Mouse (Mus musculus) hindbrain, embryonic 16.5 days (tissue): ENCODE measurements at regions not wholly inside any gene's neighbourhood (a gene's known extent, or its start where the extent isn't known, plus 50 kb on each side); places are given as distances from the start of the nearest gene placed in this dataset.

Source experiments
- ATAC-seq: fragments of 200-750 bp; cut with Nextera tagmentation; 2 replicates; pipeline ENCODE4 v1.8.0; 2017; ENCODE audit warnings: moderate TSS enrichment, moderate library complexity
- H3K27ac ChIP-seq: fragments of 300-500 bp; sonication (generic); 2 replicates; pipeline ENCODE4 v1.5.1; 2014; ENCODE audit warnings: low read depth, mild to moderate bottlenecking, control low read depth, low read length, moderate library complexity
- H3K27me3 ChIP-seq: fragments of 300-500 bp; sonication (generic); replicated peaks from 2 replicates; pipeline ENCODE4 v1.6.1; 2014; ENCODE audit warnings: low read length; ENCODE audit not compliant: control insufficient read depth, insufficient read depth
- H3K36me3 ChIP-seq: fragments of 300-500 bp; sonication (generic); 2 replicates; pipeline ENCODE4 v1.6.1; 2014; ENCODE audit warnings: mild to moderate bottlenecking, low read length, moderate library complexity, mixed read lengths; ENCODE audit not compliant: control insufficient read depth, insufficient read depth
- H3K4me1 ChIP-seq: fragments of 300-500 bp; sonication (generic); 2 replicates; pipeline ENCODE4 v1.6.1; 2014; ENCODE audit warnings: low read depth, low read length; ENCODE audit not compliant: control insufficient read depth, insufficient read depth
- H3K4me2 ChIP-seq: fragments of 300-500 bp; sonication (generic); 2 replicates; pipeline ENCODE4 v1.6.1; 2014; ENCODE audit warnings: mild to moderate bottlenecking, low read length, control low read depth, moderate library complexity
- H3K4me3 ChIP-seq: fragments of 300-500 bp; sonication (generic); 2 replicates; pipeline ENCODE4 v1.5.1; 2014; ENCODE audit warnings: mild to moderate bottlenecking, low read length, control low read depth, moderate library complexity
- H3K9ac ChIP-seq: fragments of 300-500 bp; sonication (generic); 2 replicates; pipeline ENCODE4 v1.6.1; 2014; ENCODE audit warnings: low read depth, mild to moderate bottlenecking, control low read depth, low read length, moderate library complexity
- H3K9me3 ChIP-seq: fragments of 300-500 bp; sonication (generic); 2 replicates; pipeline ENCODE4 v1.6.1; 2014; ENCODE audit warnings: mild to moderate bottlenecking, low read length, moderate library complexity; ENCODE audit not compliant: control insufficient read depth
- WGBS: fragments of 180-500 bp; shearing (Covaris S2); extraction: QIAGEN DNeasy Blood & Tissue Kit; methylation state at CpG from one replicate; pipeline ENCODE4 v1.1.7; 2014; 5-methylcytosine and 5-hydroxymethylcytosine counted together

- Histone ChIP-seq H3K27me3 (no peaks in the 10 kb centered on the region), H3K9me3 (no peaks in the 10 kb centered on the region), H3K36me3 (no peaks in the 10 kb centered on the region), H3K4me2 (no peak overlapping the region), H3K4me1 (no peaks in the 10 kb centered on the region), H3K9ac (no peak overlapping the region), H3K4me3 (no peak overlapping the region), H3K27ac (no peak overlapping the region)
- 90% methylated on average over 8 of the region's 8 CpGs for WGBS
- ATAC-seq, result no peak
These were observed 282.4 kb downstream of the Kcnrg start for GRCm38 (mm10) chr14:61889626-61890025.

- no peak overlapping the region for H3K4me2 ChIP-seq
- no peaks in the 10 kb centered on the region for H3K36me3 ChIP-seq
- H3K9ac ChIP-seq, result no peak overlapping the region
- 78% methylated on average over 3 of the region's 3 CpGs for WGBS
- no peaks in the 10 kb centered on the region for H3K9me3 ChIP-seq
- ATAC-seq, result no peak
- H3K4me3 ChIP-seq, result no peak overlapping the region
- no peaks in the 10 kb centered on the region for H3K4me1 ChIP-seq
- H3K27ac ChIP-seq, result no peak overlapping the region
- no peaks in the 10 kb centered on the region for H3K27me3 ChIP-seq
These were observed 286.5 kb downstream of the Kcnrg start for GRCm38 (mm10) chr14:61893786-61894185.

- no peak for ATAC-seq
- Histone ChIP-seq H3K9me3 (no peaks in the 10 kb centered on the region), H3K27me3 (no peaks in the 10 kb centered on the region), H3K27ac (no peak overlapping the region), H3K4me2 (no peak overlapping the region), H3K9ac (no peak overlapping the region), H3K36me3 (no peaks in the 10 kb centered on the region), H3K4me1 (no peaks in the 10 kb centered on the region), H3K4me3 (no peak overlapping the region)
- 95% methylated on average over 5 of the region's 5 CpGs for WGBS
These were observed 289.6 kb downstream of the Kcnrg start for GRCm38 (mm10) chr14:61896879-61897278.

- no peak overlapping the region for H3K27ac ChIP-seq
- no peaks in the 10 kb centered on the region for H3K9me3 ChIP-seq
- H3K36me3 ChIP-seq, result no peaks in the 10 kb centered on the region
- no peaks in the 10 kb centered on the region for H3K27me3 ChIP-seq
- no peak overlapping the region for H3K9ac ChIP-seq
- ATAC-seq, result no peak
- H3K4me2 ChIP-seq, result no peak overlapping the region
- H3K4me1 ChIP-seq, result no peaks in the 10 kb centered on the region
- no peak overlapping the region for H3K4me3 ChIP-seq
- 91% methylated on average over 10 of the region's 10 CpGs for WGBS
These were observed 291.4 kb downstream of the Kcnrg start for GRCm38 (mm10) chr14:61898664-61899063.

- H3K9ac ChIP-seq, result no peak overlapping the region
- H3K4me2 ChIP-seq, result no peak overlapping the region
- no peaks in the 10 kb centered on the region for H3K4me1 ChIP-seq
- ATAC-seq, result no peak
- no peaks in the 10 kb centered on the region for H3K27me3 ChIP-seq
- no peaks in the 10 kb centered on the region for H3K9me3 ChIP-seq
- H3K27ac ChIP-seq, result no peak overlapping the region
- H3K36me3 ChIP-seq, result no peaks in the 10 kb centered on the region
- 74% methylated on average over 4 of the region's 4 CpGs for WGBS
- H3K4me3 ChIP-seq, result no peak overlapping the region
These were observed 297.3 kb downstream of the Kcnrg start for GRCm38 (mm10) chr14:61904426-61905124.

- no peaks in the 10 kb centered on the region for H3K36me3 ChIP-seq
- H3K4me3 ChIP-seq, result no peak overlapping the region
- ATAC-seq, result no peak
- H3K9ac ChIP-seq, result no peak overlapping the region
- H3K27ac ChIP-seq, result no peak overlapping the region
- no peaks in the 10 kb centered on the region for H3K4me1 ChIP-seq
- peaks cover 3% of the 10 kb centered on the region; the same call in 1 of the 2 replicates for H3K9me3 ChIP-seq
- H3K4me2 ChIP-seq, result no peak overlapping the region
- no peaks in the 10 kb centered on the region for H3K27me3 ChIP-seq
These were observed 310.9 kb downstream of the Kcnrg start for GRCm38 (mm10) chr14:61918113-61918512.

- 84% methylated on average over 8 of the region's 8 CpGs for WGBS
- Histone ChIP-seq H3K27ac (no peak overlapping the region), H3K9ac (no peak overlapping the region), H3K9me3 (no peaks in the 10 kb centered on the region), H3K4me3 (no peak overlapping the region), H3K27me3 (no peaks in the 10 kb centered on the region), H3K4me1 (no peaks in the 10 kb centered on the region), H3K4me2 (no peak overlapping the region), H3K36me3 (no peaks in the 10 kb centered on the region)
- no peak for ATAC-seq
These were observed 324.6 kb downstream of the Kcnrg start for GRCm38 (mm10) chr14:61931811-61932210.

GRCm38 (mm10) chr14:61941682-61942081 lies 334.4 kb downstream of the Kcnrg start:
- Histone ChIP-seq H3K9ac (no peak overlapping the region), H3K4me3 (no peak overlapping the region), H3K36me3 (no peaks in the 10 kb centered on the region), H3K4me1 (peaks cover 3% of the 10 kb centered on the region; the same call in 1 of the 2 replicates), H3K9me3 (no peaks in the 10 kb centered on the region), H3K4me2 (no peak overlapping the region), H3K27ac (no peak overlapping the region), H3K27me3 (no peaks in the 10 kb centered on the region)
- 61% methylated on average over 7 of the region's 7 CpGs for WGBS
- no peak for ATAC-seq

GRCm38 (mm10) chr14:61945659-61946058 lies 338.4 kb downstream of the Kcnrg start:
- H3K36me3 ChIP-seq, result no peaks in the 10 kb centered on the region
- WGBS, result 30% methylated on average over 5 of the region's 5 CpGs
- ATAC-seq, result no peak
- no peaks in the 10 kb centered on the region for H3K27me3 ChIP-seq
- no peak overlapping the region for H3K27ac ChIP-seq
- no peak overlapping the region for H3K9ac ChIP-seq
- H3K4me3 ChIP-seq, result no peak overlapping the region
- no peak overlapping the region for H3K4me2 ChIP-seq
- peaks cover 5% of the 10 kb centered on the region; the same call in 1 of the 2 replicates for H3K4me1 ChIP-seq
- no peaks in the 10 kb centered on the region for H3K9me3 ChIP-seq
